Mouse (Mus musculus) cerebellum, adult 9-11 months (tissue): ENCODE results near the gene Bcar3.
A peak's percentile ranks its signal among the peaks of the same experiment; 100 is the strongest.

Experiments
- DNase-seq: peaks from one replicate; pipeline ENCODE4 v3.0.0; 2022

Bcar3 gene

DNA sequence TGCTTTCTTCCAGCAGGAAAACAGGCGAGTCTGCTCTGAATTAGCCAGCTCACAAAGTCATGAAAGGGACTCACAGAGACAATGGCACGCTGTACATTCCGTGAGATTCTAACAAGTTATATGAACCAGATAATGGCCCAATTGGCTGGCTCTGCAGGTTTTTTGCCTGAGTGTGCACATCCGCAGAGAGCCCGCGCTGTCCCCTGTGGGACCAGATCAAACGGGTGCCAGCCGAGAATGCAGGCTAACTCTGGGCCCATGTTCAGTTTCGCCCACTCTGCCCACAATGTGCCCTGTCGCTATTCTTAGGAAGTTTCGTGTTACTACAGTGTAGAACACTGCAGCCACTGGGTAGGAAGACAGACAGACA lies 167.6 kb downstream of the Bcar3 start:
- DNase-seq: no peak

- DNase-seq: peak; percentile 65
Measured at GRCm38 (mm10) chr3:122461932-122462871, 168.3 kb downstream of the Bcar3 start.

GRCm38 (mm10) chr3:122463166-122463565 lies 169.2 kb downstream of the Bcar3 start:
- no peak for DNase-seq

DNA sequence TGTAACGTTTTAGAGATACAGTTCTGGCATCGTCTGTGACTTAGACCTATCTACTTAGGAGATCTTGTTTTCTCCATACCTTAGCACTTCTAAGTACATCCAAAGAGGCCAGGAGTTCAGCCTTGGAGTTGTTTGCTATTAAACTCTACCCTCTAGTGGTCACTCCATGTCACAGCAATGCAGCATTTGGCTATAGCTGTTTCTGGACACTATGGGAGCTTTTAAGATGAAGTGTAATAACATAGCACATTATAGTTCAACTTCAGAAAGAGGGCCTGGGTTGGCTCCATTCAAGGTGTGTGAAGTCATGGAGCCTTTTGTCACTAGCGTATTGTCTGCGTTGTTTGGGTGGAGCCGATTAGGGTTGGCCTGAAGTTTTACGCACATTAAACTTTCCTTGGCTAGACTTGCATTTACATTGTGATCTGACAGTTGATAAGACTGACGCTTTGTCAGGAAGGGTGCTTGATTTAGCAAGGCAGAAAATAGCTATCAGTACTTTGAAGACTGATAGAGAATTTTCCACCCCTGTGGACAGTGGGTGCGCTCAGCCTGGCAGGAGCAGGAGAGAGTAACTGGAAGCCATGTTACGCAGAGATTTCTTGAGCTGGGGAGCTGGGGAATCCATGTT lies 172.3 kb downstream of the Bcar3 start:
- DNase-seq: peak; percentile 53

GRCm38 (mm10) chr3:122467977-122468376 lies 174.0 kb downstream of the Bcar3 start:
- no peak for DNase-seq

DNA sequence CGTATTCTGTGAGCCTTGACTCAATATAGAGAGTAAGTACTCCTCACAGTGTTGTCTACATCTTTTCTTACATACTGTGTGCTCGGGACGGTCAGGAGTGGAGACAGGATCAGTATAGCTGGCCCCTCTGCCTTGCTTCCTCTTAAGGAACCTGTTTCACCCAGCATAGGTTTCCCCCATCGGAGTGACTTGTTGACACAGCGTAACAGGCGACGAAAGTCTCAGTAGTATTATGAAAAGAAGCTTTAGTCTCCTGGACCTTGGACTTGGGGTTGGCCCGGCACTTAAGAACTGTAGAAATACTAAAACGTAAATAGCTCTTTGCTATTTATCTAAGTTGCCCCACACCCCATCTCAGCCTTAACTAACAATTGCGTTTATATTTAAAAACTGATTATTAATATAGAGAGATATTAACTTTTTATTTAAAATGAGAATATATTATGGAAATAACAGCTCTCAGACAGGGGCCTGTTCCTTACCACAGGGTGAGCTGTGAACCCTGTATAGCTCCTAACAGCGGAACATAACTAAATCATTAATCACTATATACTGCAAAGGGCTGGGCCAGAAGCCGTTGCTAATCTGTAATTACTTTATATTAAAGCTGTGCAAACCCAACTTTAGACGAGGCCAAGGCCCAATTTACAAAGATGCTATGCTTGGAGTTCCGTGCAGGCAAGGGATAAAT lies 176.5 kb downstream of the Bcar3 start:
- no peak for DNase-seq

DNA sequence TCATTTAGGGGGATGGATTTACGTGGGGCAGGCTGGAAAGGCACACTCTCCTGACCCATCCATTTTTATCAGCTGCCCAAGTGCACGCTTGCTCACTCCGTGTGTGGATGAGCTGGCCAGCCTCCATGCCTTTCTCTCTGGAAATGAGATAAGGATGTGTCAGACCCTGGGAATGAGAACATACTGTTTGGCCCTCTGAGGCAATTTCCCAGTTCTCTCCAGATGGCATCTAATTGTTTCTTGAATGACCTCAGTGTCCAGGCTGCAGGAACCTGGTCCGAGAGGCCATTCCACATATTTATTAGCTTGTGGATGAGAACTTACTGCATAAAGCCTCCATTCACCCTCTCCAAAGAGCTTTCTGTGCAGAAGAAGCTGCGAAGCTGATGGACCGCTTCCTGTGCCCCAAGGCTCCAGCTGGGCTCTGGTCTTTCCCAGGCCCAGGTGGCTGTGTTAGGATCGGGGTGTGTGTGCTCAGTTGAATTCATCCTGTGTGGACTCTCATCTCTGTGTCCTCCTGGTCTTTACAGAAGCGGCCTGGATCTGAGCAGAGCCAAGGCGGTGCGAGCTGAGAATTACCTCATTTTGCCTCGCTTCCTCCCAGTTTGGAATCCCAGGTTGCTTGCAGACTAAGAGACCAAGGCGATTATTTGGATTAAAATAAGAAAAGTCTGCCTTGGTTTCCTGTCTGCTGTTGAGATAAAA lies 177.2 kb downstream of the Bcar3 start:
- peak; percentile 80 for DNase-seq

- no peak for DNase-seq
Measured at GRCm38 (mm10) chr3:122472412-122472811, 178.5 kb downstream of the Bcar3 start.

DNA sequence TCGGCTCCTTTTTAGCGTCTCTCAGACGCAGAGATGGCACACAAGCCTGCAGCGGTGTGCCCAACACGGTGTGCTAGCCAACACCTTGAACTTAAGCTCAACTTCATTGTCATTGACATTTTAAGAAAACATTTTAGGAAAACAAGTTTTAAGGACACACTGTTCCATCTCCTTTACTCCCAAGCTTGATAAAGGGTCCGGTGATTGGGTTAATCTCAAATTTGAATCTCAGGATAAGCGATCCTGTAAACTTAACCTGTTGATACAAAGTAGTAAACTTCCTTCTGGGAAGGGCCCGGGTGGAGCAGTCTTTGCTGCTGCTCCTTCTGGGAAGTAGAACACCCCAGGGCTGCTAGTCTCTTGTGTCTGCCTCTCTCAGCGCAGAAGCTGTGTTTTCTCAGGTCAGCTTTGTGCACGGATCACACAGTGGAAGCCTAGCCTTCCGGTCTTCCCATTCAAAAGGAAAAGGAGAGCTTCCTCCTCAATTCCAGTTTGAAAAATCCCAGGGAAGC lies 179.6 kb downstream of the Bcar3 start:
- no peak for DNase-seq

GRCm38 (mm10) chr3:122474067-122474466 lies 180.1 kb downstream of the Bcar3 start:
- DNase-seq: no peak

DNA sequence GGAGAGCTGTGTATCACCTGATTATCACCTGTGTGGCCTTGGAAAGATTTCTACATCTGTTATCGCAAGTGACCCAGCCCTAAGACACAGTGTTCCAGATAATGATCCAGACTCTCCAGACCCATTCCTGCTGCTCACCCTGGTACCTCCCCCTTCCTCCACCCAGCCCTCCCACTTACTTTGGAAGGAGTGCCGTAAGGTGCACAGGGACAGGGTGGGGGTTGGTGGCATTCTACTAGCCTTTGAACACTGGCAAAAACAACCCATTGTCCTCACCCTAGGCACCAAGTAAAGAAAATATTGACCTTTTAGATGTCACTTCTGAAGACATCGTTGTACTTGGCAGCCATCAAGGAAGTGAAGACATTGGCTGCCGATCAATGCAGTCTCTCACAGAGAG lies 180.9 kb downstream of the Bcar3 start:
- no peak for DNase-seq

GRCm38 (mm10) chr3:122475735-122476134 lies 181.8 kb downstream of the Bcar3 start:
- no peak for DNase-seq

DNA sequence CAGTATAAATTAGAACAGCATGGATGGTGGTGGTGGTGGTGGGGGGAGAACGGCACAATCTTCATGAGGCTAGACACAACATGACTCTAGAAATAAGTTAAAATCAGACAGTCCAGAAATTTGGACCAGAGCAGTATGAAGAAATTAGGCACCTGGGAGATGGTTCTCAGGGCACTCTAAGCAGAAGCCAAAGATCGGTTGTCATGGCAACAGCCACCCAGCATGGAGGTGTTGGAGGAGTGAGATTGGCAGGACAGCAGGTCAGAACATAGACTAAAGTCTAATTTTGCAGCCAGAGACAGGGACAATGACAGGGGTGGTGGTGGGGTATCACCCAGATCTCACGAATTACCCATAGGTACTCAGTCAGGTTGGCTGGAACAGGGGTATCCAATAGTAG lies 182.7 kb downstream of the Bcar3 start:
- DNase-seq: no peak

DNA sequence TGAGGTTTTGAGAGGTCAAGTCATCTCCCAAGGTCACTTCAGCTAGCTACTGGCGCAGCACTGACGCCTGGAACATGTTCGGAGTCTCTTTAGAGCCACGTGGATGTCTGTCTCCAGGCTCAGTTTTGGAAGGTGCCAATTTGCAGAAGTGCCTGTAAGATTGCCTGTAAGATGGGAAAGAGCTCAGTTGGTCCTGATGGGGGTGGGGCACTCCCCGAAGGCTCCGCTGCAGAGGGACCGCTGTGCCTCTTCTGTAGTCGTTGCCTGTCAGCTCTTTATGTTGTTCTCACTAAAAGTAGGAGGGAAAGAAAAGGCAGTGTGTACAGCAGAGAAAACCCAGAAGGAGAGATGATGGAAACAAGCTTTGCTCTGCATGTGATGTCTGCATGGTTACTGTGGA lies 183.6 kb downstream of the Bcar3 start:
- DNase-seq: no peak

DNA sequence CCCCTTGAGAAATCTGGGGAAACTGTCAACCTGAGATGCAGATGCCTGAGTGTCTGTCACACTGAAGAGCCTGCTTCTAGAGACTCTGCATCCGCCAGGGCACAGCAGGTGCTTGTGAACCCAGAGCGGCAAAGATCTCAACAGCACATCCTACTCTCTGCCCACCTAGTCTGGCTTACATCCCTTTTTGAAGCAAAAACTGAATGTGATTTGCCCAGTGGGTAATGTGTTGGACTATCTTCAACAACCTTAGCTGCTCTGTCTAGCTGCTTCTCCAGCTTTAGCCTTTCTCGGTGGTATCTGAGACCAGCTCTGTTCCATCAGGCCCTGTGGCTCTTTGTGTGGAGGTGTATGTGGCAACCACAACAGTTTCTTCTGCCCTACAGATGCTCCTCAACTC lies 184.8 kb downstream of the Bcar3 start:
- DNase-seq: no peak

- no peak for DNase-seq
Measured at GRCm38 (mm10) chr3:122480065-122480675, 186.2 kb downstream of the Bcar3 start.

- DNase-seq: no peak
Measured at GRCm38 (mm10) chr3:122480986-122481385, 187.1 kb downstream of the Bcar3 start.

GRCm38 (mm10) chr3:122481891-122482739 lies 188.2 kb downstream of the Bcar3 start:
- DNase-seq: no peak

- peak; percentile 33 for DNase-seq
Measured at GRCm38 (mm10) chr3:122483066-122483782, 189.3 kb downstream of the Bcar3 start.

DNA sequence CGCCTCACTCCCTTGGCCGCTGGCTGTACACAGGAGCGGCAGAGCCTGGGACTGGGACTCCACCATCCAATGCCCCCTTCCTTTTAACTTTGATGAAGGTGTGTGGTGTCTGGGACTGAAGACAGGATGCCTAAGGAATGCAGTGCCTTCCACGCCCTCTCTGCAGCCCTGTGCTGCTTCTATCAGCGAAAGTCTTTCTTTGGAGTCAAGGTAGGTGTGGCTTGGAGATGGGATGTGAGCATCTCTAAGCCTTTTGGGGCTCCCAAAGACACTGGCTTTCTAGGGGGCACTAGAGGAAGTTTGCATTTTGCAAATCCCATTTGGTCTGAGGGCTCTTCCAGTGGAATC lies 189.8 kb downstream of the Bcar3 start:
- DNase-seq: no peak

GRCm38 (mm10) chr3:122484301-122484700 lies 190.4 kb downstream of the Bcar3 start:
- DNase-seq: no peak
